Mouse (Mus musculus) gastrocnemius, postnatal 14 days (tissue): ENCODE measurements around the gene Gm11992. TPM values are rescaled to one million over a fixed set of nuclear protein-coding genes. Genes with fewer than 3 reads are reported as not detected.

Experiments used
- DNase-seq: peaks from one replicate; pipeline ENCODE4 v3.0.0; 2021; ENCODE audit warnings: mixed read lengths
- intact Hi-C: fragments of 180-260 bp; cut with DNase I; formaldehyde crosslinking; loops from one replicate; pipeline ENCODE4 v1.15.1; 2025; ENCODE audit warnings: low total_unique reads
- total RNA-seq, 2 experiments: library from RNA; stranded (reverse); gene quantifications; 2 replicates each; pipeline ENCODE4 v1.2.3; 2021

Gm11992 gene
- total RNA-seq, 2 experiments from 2014 or later, result not detected

- no peak for DNase-seq
- intact Hi-C loops, result no loop called here
Measured at GRCm38 (mm10) chr11:9076444-9076843, 28.1 kb downstream of the Gm11992 start.

DNA sequence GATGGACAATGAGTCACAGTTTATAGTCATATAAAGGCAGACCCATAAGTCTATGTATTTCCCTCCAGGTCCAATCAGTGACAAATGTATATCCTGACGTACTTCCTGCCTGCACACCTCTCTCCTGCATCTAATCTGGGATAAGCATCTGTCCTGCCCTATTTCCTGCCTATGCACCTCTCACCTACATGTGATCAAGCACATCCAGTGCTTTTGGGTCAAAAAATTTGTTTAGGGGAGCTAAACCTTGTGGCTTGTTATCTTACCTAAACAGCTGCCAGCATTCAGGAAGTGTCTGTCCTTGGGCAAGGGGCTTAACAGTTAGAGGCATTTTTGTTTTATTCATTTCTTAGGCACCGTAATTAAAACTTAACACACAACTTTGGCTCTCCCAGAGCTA, 64.8 kb downstream of the Gm11992 start:
- DNase-seq, result no peak
- intact Hi-C loops, result no loop called here

- DNase-seq, result no peak
- intact Hi-C loops, result no loop called here
Measured at GRCm38 (mm10) chr11:9115367-9116120, 67.2 kb downstream of the Gm11992 start.

DNA sequence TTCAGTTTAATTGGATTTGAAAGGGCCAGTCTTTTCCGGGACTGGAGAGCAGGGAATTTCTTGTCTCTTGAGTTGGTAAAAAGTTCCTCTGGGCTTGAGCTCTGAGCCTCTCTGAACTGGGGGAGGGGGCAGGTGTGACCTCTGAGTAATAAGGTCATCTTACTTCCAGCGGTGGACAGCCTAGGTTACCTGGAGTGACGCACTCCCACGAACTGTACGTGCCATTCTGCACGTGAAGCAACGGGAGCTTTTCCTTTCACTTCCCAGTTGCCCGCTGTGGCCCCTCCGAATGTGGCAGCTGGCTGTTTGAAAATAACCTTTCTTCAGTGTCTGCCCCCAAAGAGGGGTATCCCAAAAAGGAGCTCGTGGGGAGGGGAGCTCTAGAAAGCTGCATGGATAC, 67.7 kb downstream of the Gm11992 start:
- intact Hi-C loops, result no loop called here
- DNase-seq, result no peak

DNA sequence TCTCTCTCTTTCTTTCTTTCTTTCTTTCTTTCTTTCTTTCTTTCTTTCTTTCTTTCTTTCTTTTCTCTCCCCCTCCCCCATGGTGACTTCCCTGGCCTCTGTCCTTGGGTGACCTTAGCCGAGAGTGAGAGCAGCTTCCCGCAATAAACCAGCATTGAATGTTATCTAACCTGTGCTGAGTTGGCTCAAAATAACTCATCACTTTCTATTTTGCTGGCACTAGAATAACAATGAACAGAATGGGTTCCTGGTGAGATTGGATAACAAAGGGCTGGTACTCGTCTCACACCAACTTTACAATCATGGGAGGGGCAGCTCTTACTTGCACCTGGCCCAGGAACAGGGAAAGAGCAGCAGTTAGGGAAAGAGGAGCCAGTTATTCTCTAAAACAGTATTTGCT, 68.5 kb downstream of the Gm11992 start:
- intact Hi-C loops, result no loop called here
- DNase-seq, result no peak

- peak; percentile 68 for DNase-seq
- intact Hi-C loops, result no loop called here
Measured at GRCm38 (mm10) chr11:9117358-9118049, 69.1 kb downstream of the Gm11992 start.

GRCm38 (mm10) chr11:9118050-9118420, 69.6 kb downstream of the Gm11992 start, which contains the start of gene Upp1:
TSS of gene Upp1 (plus strand) at chr11:9118103.
- DNase-seq, result no peak
- intact Hi-C loops, result no loop called here

DNA sequence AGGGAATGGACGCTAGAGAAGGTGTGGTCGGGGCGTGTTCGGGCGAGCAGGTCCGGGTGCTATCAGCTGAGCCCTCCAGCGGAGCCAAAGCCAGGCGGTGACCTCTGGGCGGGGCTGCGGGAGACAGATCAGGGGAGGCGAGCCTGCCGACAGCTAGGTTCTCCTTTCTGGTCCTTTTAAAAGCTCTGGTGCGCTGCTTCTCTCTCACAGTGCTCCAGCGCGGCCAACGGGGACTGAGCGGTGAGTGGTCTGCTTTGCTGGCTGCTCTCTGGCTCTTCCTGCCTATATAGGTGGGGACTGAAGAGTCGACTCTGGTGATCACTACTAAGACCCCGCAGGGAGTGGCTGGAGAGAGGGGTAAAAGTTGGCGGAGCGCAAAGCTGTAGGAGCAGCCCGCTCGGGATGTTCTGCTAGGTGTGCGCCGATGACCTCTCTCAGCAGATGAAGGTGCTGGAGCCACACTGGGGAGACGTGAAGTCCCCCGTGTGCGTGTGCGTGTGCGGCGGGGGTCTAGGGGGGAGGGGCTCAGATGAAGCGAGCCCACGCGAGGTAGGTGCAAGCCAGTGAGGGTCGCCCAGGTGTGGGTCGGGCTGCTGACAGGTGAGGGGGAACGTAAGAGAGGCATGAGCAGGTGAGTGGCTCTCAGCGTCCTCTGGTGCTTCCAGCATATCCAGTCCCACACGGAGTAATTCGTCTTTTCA, 70.2 kb downstream of the Gm11992 start:
- intact Hi-C loops, result no loop called here
- peak; percentile 47 for DNase-seq

Other genes starting within 250 kb of the Gm11992 start
- not detected for gene Pkd1l1, start 75.3 kb upstream of the Gm11992 start, total RNA-seq
- 1 to 10 TPM; 6.5 to 6.9 TPM for gene Hus1, start 37.4 kb upstream of the Gm11992 start, total RNA-seq
- not detected for gene Sun3, start 397 bp downstream of the Gm11992 start, total RNA-seq
- 1 to 10 TPM; 1.1 to 1.3 TPM for gene Upp1, start 69.5 kb downstream of the Gm11992 start, total RNA-seq
- gene Abca13, start 143.3 kb downstream of the Gm11992 start, total RNA-seq, result not detected